Mouse (Mus musculus): Measurements from ENCODE around the gene Aldob. TPM values are rescaled to one million over a fixed set of nuclear protein-coding genes. Genes with fewer than 3 reads are reported as not detected.

The Aldob gene
- 0.32 TPM in 1 of 2 replicates, not detected in the other for polyA plus RNA-seq (2016; fragmentation: Nextera tagmentation; extraction: Ambion mirVana)

GRCm38 (mm10) chr4:49549383-49549782 lies at the start of gene Aldob:
TSS of gene Aldob (minus strand) at chr4:49549546.
- WGBS: 74% methylated on average over 3 of the region's 3 CpGs
- Histone ChIP-seq H3K27me3 (no peaks in the 10 kb centered on the region), H3K4me3 (replicated peaks) (no peak within 1 kb of the TSS), H3K27ac (no peak within 1 kb of the TSS), H3K36me3 (replicated peaks) (no peaks in the 10 kb centered on the region), H3K4me2 (no peak within 1 kb of the TSS), H3K9me3 (no peaks in the 10 kb centered on the region), H3K9ac (no peak within 1 kb of the TSS), H3K4me1 (no peaks in the 10 kb centered on the region)
- no peak for ATAC-seq (ENCODE audit: low FRiP score)

- ATAC-seq (ENCODE audit: low FRiP score): peak; percentile 95
- peak within 1 kb of the TSS; percentile 64 for H3K9ac ChIP-seq
- 0 out of 2 replicates have a peak, but pooled peaks cover 10% of the 10 kb centered on the region for H3K4me1 ChIP-seq
- peaks cover 6% of the 10 kb centered on the region; the same call in 1 of the 2 replicates for H3K27me3 ChIP-seq
- peak within 1 kb of the TSS; percentile 84 for H3K4me2 ChIP-seq
- WGBS: under 1% methylated on average over 47 of the region's 77 CpGs
- no peaks in the 10 kb centered on the region for H3K36me3 ChIP-seq (replicated peaks)
- H3K27ac ChIP-seq: peak within 1 kb of the TSS; percentile 65
- no peaks in the 10 kb centered on the region for H3K9me3 ChIP-seq
- peak within 1 kb of the TSS; percentile 83 for H3K4me3 ChIP-seq (replicated peaks)
Observed at GRCm38 (mm10) chr4:49597183-49598100, 48.1 kb upstream of the Aldob start, which contains the start of gene Tmem246. TSS of gene Tmem246 (minus strand) at chr4:49597876.

- Histone ChIP-seq H3K4me1 (0 out of 2 replicates have a peak, but pooled peaks cover 10% of the 10 kb centered on the region), H3K9ac (peak overlapping the region; percentile 64), H3K9me3 (no peaks in the 10 kb centered on the region), H3K36me3 (replicated peaks) (no peaks in the 10 kb centered on the region), H3K4me3 (replicated peaks) (peak overlapping the region; percentile 83), H3K4me2 (peak overlapping the region; percentile 84), H3K27ac (peak overlapping the region; percentile 65; the same call in 1 of the 2 replicates), H3K27me3 (peaks cover 6% of the 10 kb centered on the region; the same call in 1 of the 2 replicates)
- ATAC-seq (ENCODE audit: low FRiP score): no peak; the same call in 1 of the 2 replicates
- WGBS: under 1% methylated on average over 20 of the region's 20 CpGs
Observed at GRCm38 (mm10) chr4:49596846-49597182, 47.5 kb upstream of the Aldob start.

GRCm38 (mm10) chr4:49590152-49590551 lies 40.8 kb upstream of the Aldob start:
- no peaks in the 10 kb centered on the region for H3K27me3 ChIP-seq
- no peaks in the 10 kb centered on the region for H3K9me3 ChIP-seq
- peaks cover 19% of the 10 kb centered on the region; the same call in 1 of the 2 replicates for H3K36me3 ChIP-seq (replicated peaks)
- no peak overlapping the region for H3K4me2 ChIP-seq
- ATAC-seq (ENCODE audit: low FRiP score): no peak
- no peak overlapping the region for H3K4me3 ChIP-seq (replicated peaks)
- no peak overlapping the region for H3K9ac ChIP-seq
- H3K4me1 ChIP-seq: no peaks in the 10 kb centered on the region
- 76% methylated on average over 2 of the region's 2 CpGs for WGBS
- no peak overlapping the region for H3K27ac ChIP-seq

- Histone ChIP-seq H3K4me1 (peaks cover 5% of the 10 kb centered on the region; the same call in 1 of the 2 replicates), H3K36me3 (replicated peaks) (peaks cover 19% of the 10 kb centered on the region; the same call in 1 of the 2 replicates), H3K27ac (no peak overlapping the region), H3K27me3 (no peaks in the 10 kb centered on the region), H3K4me3 (replicated peaks) (no peak overlapping the region), H3K4me2 (no peak overlapping the region), H3K9me3 (no peaks in the 10 kb centered on the region), H3K9ac (no peak overlapping the region)
- ATAC-seq (ENCODE audit: low FRiP score): no peak
- 93% methylated on average over 10 of the region's 10 CpGs for WGBS
Observed at GRCm38 (mm10) chr4:49586811-49587210, 37.5 kb upstream of the Aldob start.

- Histone ChIP-seq H3K27ac (no peak overlapping the region), H3K27me3 (no peaks in the 10 kb centered on the region), H3K4me1 (peaks cover 5% of the 10 kb centered on the region; the same call in 1 of the 2 replicates), H3K4me3 (replicated peaks) (no peak overlapping the region), H3K9ac (no peak overlapping the region), H3K36me3 (replicated peaks) (peaks cover 19% of the 10 kb centered on the region; the same call in 1 of the 2 replicates), H3K9me3 (no peaks in the 10 kb centered on the region), H3K4me2 (no peak overlapping the region)
- no peak for ATAC-seq (ENCODE audit: low FRiP score)
- WGBS: 94% methylated on average over 7 of the region's 7 CpGs
Observed at GRCm38 (mm10) chr4:49585524-49586101, 36.3 kb upstream of the Aldob start.

- Histone ChIP-seq H3K9ac (no peak overlapping the region), H3K4me2 (no peak overlapping the region)
- ATAC-seq (ENCODE audit: low FRiP score): no peak; the same call in 1 of the 2 replicates
Observed at GRCm38 (mm10) chr4:49583965-49584831, 34.9 kb upstream of the Aldob start.

GRCm38 (mm10) chr4:49581256-49581655 lies 31.9 kb upstream of the Aldob start:
- H3K9ac ChIP-seq: no peak overlapping the region
- peaks cover 5% of the 10 kb centered on the region; the same call in 1 of the 2 replicates for H3K4me1 ChIP-seq
- H3K27ac ChIP-seq: no peak overlapping the region
- no peak for ATAC-seq (ENCODE audit: low FRiP score)
- no peak overlapping the region for H3K4me3 ChIP-seq (replicated peaks)
- WGBS: 79% methylated on average over 4 of the region's 4 CpGs
- no peak overlapping the region for H3K4me2 ChIP-seq
- H3K9me3 ChIP-seq: no peaks in the 10 kb centered on the region
- peaks cover 12% of the 10 kb centered on the region; the same call in 1 of the 2 replicates for H3K36me3 ChIP-seq (replicated peaks)
- H3K27me3 ChIP-seq: no peaks in the 10 kb centered on the region

More at GRCm38 (mm10) chr4:49583965-49584831, 34.9 kb upstream of the Aldob start:
- Histone ChIP-seq H3K27me3 (no peaks in the 10 kb centered on the region), H3K4me3 (replicated peaks) (no peak overlapping the region), H3K27ac (no peak overlapping the region), H3K4me1 (peaks cover 5% of the 10 kb centered on the region; the same call in 1 of the 2 replicates), H3K9me3 (no peaks in the 10 kb centered on the region), H3K36me3 (replicated peaks) (peaks cover 19% of the 10 kb centered on the region; the same call in 1 of the 2 replicates)
- whole genome bisulfite sequencing: 65% methylated on average over 14 of the region's 14 CpGs

- Histone ChIP-seq H3K9me3 (no peaks in the 10 kb centered on the region), H3K9ac (no peak overlapping the region), H3K4me1 (no peaks in the 10 kb centered on the region), H3K4me2 (no peak overlapping the region), H3K36me3 (replicated peaks) (no peaks in the 10 kb centered on the region), H3K27me3 (0 out of 2 replicates have a peak, but pooled peaks cover 3% of the 10 kb centered on the region), H3K27ac (no peak overlapping the region), H3K4me3 (replicated peaks) (no peak overlapping the region)
- no peak for ATAC-seq (ENCODE audit: low FRiP score)
- 89% methylated on average over 4 of the region's 4 CpGs for WGBS
Observed at GRCm38 (mm10) chr4:49572194-49572593, 22.8 kb upstream of the Aldob start.

- no peaks in the 10 kb centered on the region for H3K36me3 ChIP-seq (replicated peaks)
- H3K27ac ChIP-seq: no peak overlapping the region
- ATAC-seq (ENCODE audit: low FRiP score): peak; percentile 81
- no peak overlapping the region for H3K4me3 ChIP-seq (replicated peaks)
- 29% methylated on average over 3 of the region's 3 CpGs for WGBS
- H3K9me3 ChIP-seq: no peaks in the 10 kb centered on the region
- H3K9ac ChIP-seq: no peak overlapping the region
- H3K4me1 ChIP-seq: no peaks in the 10 kb centered on the region
- 0 out of 2 replicates have a peak, but pooled peaks cover 3% of the 10 kb centered on the region for H3K27me3 ChIP-seq
- H3K4me2 ChIP-seq: no peak overlapping the region
Observed at GRCm38 (mm10) chr4:49567613-49568012, 18.3 kb upstream of the Aldob start.

GRCm38 (mm10) chr4:49559915-49560772 lies 10.8 kb upstream of the Aldob start:
- no peaks in the 10 kb centered on the region for H3K4me1 ChIP-seq
- no peak overlapping the region for H3K4me2 ChIP-seq
- ATAC-seq (ENCODE audit: low FRiP score): peak; percentile 36; the same call in 1 of the 2 replicates
- WGBS: 79% methylated on average over 20 of the region's 20 CpGs
- no peaks in the 10 kb centered on the region for H3K9me3 ChIP-seq
- H3K36me3 ChIP-seq (replicated peaks): no peaks in the 10 kb centered on the region
- no peak overlapping the region for H3K9ac ChIP-seq
- H3K27ac ChIP-seq: no peak overlapping the region
- H3K27me3 ChIP-seq: no peaks in the 10 kb centered on the region
- H3K4me3 ChIP-seq (replicated peaks): no peak overlapping the region

All from forebrain, embryonic 12.5 days (tissue).